Mouse (Mus musculus) thymus, adult 2 months (tissue): ENCODE measurements around the gene Krt10.

ENCODE experiments used
- CTCF ChIP-seq: fragments of 200-500 bp; IDR thresholded peaks from 2 replicates; pipeline ENCODE4 v1.5.1; 2012; ENCODE audit warnings: mild to moderate bottlenecking, control low read depth, low read length, moderate library complexity, borderline replicate concordance; ENCODE audit not compliant: control insufficient read depth, poor library complexity, insufficient read depth; ENCODE audit errors: extremely low read depth
- POLR2A ChIP-seq: fragments of 200-500 bp; IDR thresholded peaks from 2 replicates; pipeline ENCODE4 v1.6.1; 2012; ENCODE audit warnings: mild to moderate bottlenecking, low read length, control low read depth, moderate library complexity; ENCODE audit not compliant: control insufficient read depth, poor library complexity, insufficient read depth; ENCODE audit errors: extremely low read depth

GRCm38 (mm10) chr11:99369853-99370451 is 19.2 kb downstream of the Krt10 start:
- TF ChIP-seq CTCF (no peak), POLR2A (no peak)
